Mouse (Mus musculus) liver, embryonic 14.5 days (tissue): ENCODE measurements around the gene Ebf1. TPM values are rescaled to one million over a fixed set of nuclear protein-coding genes. Genes with fewer than 3 reads are reported as not detected.

Experiments
- ATAC-seq: fragments of 200-750 bp; cut with Nextera tagmentation; 2 replicates; pipeline ENCODE4 v1.8.0; 2017; ENCODE audit warnings: moderate number of reproducible peaks, mild to moderate bottlenecking, moderate library complexity; ENCODE audit not compliant: insufficient read depth
- DNase-seq, 3 experiments: peaks; one replicate each; pipeline ENCODE4 v3.0.0-alpha.2; 2012 to 2013; ENCODE audit warnings: low read depth in 3 of 3, low spot score in 3 of 3
- H3K27ac ChIP-seq: fragments of 300-500 bp; sonication (generic); 2 replicates; pipeline ENCODE4 v1.5.1; 2014; ENCODE audit warnings: moderate library complexity, mild to moderate bottlenecking, control low read depth, inconsistent platforms
- H3K27me3 ChIP-seq: fragments of 300-500 bp; sonication (generic); 2 replicates; pipeline ENCODE4 v1.6.1; 2014; ENCODE audit warnings: mild to moderate bottlenecking, low read length, moderate library complexity; ENCODE audit not compliant: control insufficient read depth, insufficient read depth
- H3K36me3 ChIP-seq: fragments of 300-500 bp; sonication (generic); replicated peaks from 2 replicates; pipeline ENCODE4 v1.6.1; 2014; ENCODE audit warnings: low read depth; ENCODE audit not compliant: control insufficient read depth, insufficient read depth
- H3K4me1 ChIP-seq, 2 experiments: fragments of 200-500 bp in 1 of 2; fragments of 300-500 bp in 1 of 2; sonication (generic) in 1 of 2; replicated peaks; 2 replicates each; pipeline ENCODE4 v1.6.1; 2012 to 2014; ENCODE audit warnings: antibody characterized with exemption in 1 of 2, inconsistent platforms in 1 of 2, low read length in 1 of 2; ENCODE audit not compliant: control insufficient read depth in 2 of 2, insufficient read depth in 2 of 2
- H3K4me2 ChIP-seq: fragments of 300-500 bp; sonication (generic); 2 replicates; pipeline ENCODE4 v1.6.1; 2014; ENCODE audit warnings: low read depth, mild to moderate bottlenecking, control low read depth, moderate library complexity
- H3K4me3 ChIP-seq, 2 experiments: fragments of 200-500 bp in 1 of 2; fragments of 300-500 bp in 1 of 2; sonication (generic) in 1 of 2; 2 replicates each; pipeline ENCODE4 v1.5.1; 2012 to 2014; ENCODE audit warnings: low read depth in 2 of 2, low read length in 2 of 2, mild to moderate bottlenecking in 2 of 2, control low read depth in 1 of 2, inconsistent platforms in 1 of 2, moderate library complexity in 1 of 2; ENCODE audit not compliant: insufficient read depth in 1 of 2
- H3K9ac ChIP-seq: fragments of 300-500 bp; sonication (generic); replicated peaks from 2 replicates; pipeline ENCODE4 v1.6.1; 2014; ENCODE audit warnings: mild to moderate bottlenecking, control low read depth, moderate library complexity
- H3K9me3 ChIP-seq: fragments of 300-500 bp; sonication (generic); 2 replicates; pipeline ENCODE4 v1.6.1; 2016; ENCODE audit warnings: low read length, mixed read lengths; ENCODE audit not compliant: control insufficient read depth
- CTCF ChIP-seq: IDR thresholded peaks from 2 replicates; pipeline ENCODE4 v1.5.1; 2016; ENCODE audit warnings: antibody characterized with exemption, low read depth, control low read depth
- EP300 ChIP-seq: IDR thresholded peaks from 2 replicates; pipeline ENCODE4 v1.6.1; 2016; ENCODE audit warnings: antibody characterized with exemption, low read depth
- WGBS: fragments of 180-500 bp; shearing (Covaris S2); extraction: QIAGEN DNeasy Blood & Tissue Kit; methylation state at CpG from one replicate; pipeline ENCODE4 v1.1.7; 2014; ENCODE audit not compliant: insufficient replicate concordance; 5-methylcytosine and 5-hydroxymethylcytosine counted together
- polyA plus RNA-seq, 2 experiments: library from polyadenylated mRNA; depleted of rRNA in 1 of 2; stranded (reverse) in 1 of 2; unstranded in 1 of 2; fragments of >200 nt; fragmentation: Nextera tagmentation in 1 of 2; extraction: Ambion mirVana in 1 of 2; gene quantifications; 2 replicates each; pipeline versions ENCODE4 v1.2.1 to v1.2.3; 2012 to 2014

The Ebf1 gene
- polyA plus RNA-seq, 2 experiments: 0.20 to 0.34 TPM

DNA sequence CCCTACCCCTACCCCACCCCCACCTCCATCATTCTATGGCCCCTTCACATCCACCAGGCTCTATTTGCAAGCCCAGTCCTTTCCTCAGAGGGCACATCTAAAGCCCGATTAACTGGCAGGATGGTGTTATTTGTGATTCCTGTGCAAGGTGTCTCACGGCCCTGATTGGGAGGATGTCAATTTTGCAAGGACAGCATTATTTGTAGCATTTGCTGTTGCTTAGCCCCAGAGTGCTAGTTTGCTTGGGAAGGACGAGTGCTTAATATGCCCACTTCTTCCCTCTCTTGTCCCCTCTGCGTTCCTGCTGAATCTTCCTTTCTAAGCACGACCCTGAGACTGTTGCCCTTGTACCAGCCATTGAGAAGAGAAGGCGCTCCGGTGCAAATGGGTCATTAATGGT, 337.2 kb downstream of the Ebf1 start:
- WGBS: 61% methylated on average over 7 of the region's 7 CpGs
- ATAC-seq (no peak), DNase-seq (no peak)
- TF ChIP-seq CTCF (no peak), EP300 (no peak)
- Histone ChIP-seq H3K4me3 (no peak overlapping the region), H3K4me2 (no peak overlapping the region), H3K36me3 (no peaks in the 10 kb centered on the region), H3K27me3 (no peaks in the 10 kb centered on the region), H3K9ac (no peak overlapping the region), H3K9me3 (no peaks in the 10 kb centered on the region), H3K27ac (no peak overlapping the region), H3K4me1 (no peaks in the 10 kb centered on the region)

DNA sequence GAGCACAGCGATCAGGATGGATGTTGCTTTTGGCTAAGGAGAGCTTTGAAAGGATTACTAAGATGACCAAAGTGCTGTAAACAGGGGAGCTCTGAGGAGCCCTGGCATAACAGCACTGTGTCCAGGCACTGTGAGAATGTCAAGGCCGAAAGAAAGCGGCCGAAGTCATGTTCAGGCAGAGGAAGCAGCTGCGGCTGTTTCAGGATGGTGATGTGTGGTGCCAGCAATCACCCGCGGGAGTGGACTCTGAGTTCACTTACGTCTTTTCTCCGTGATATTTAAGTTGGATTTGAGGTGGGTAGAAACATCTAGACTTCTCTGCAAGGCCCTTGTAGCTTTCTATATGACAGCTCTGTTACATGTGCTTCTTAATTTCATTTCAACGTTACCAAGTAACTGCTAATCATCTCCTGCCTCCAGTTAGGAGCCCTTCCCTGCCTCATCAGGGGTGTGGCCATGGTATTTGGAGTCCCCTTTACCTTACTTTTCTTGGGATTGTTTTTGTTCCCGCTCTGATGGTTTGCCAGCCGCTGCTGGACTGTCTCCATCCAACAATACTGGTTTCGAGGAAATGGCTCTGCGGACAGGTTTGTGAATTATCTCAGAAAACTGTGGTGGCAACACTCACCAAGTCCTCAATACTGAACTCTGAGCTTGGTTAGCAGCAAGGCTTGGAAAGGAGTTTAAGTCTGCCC, 345.8 kb downstream of the Ebf1 start:
- no peak overlapping the region for H3K27ac ChIP-seq
- no peak for TF ChIP-seq CTCF
- TF ChIP-seq EP300: no peak
- H3K4me1 ChIP-seq: no peaks in the 10 kb centered on the region
- no peak overlapping the region for H3K9ac ChIP-seq
- H3K4me2 ChIP-seq: no peak overlapping the region
- no peak for DNase-seq
- H3K4me3 ChIP-seq: no peak overlapping the region
- H3K9me3 ChIP-seq: no peaks in the 10 kb centered on the region
- H3K36me3 ChIP-seq: no peaks in the 10 kb centered on the region
- no peaks in the 10 kb centered on the region for H3K27me3 ChIP-seq
- WGBS: 66% methylated on average over 14 of the region's 14 CpGs
- ATAC-seq: no peak

DNA sequence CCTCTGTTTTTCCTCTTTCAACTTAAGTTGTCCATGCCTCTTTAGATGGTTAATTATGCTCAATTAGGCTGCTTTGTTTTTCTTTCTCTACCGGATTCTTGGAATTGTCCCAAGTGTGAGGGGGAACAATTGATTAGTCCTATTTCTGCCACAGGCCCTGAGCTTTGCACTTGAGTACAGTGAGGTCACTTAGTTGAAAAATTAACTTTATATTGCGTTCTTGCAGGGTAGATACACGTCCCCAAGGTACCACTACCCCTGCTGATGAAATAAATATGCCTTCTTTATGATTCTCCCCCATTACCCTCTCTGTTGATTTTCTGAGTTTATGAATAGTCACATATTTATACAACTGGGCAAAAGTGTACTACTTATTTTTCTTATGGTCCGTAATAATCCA, 351.9 kb downstream of the Ebf1 start:
- Histone ChIP-seq H3K4me2 (no peak overlapping the region), H3K36me3 (no peaks in the 10 kb centered on the region), H3K27me3 (no peaks in the 10 kb centered on the region), H3K9ac (no peak overlapping the region), H3K4me3 (no peak overlapping the region), H3K9me3 (no peaks in the 10 kb centered on the region), H3K4me1 (no peaks in the 10 kb centered on the region), H3K27ac (no peak overlapping the region)
- DNase-seq (no peak), ATAC-seq (no peak)
- 46% methylated on average over 4 of the region's 4 CpGs for WGBS
- TF ChIP-seq EP300 (no peak), CTCF (no peak)

DNA sequence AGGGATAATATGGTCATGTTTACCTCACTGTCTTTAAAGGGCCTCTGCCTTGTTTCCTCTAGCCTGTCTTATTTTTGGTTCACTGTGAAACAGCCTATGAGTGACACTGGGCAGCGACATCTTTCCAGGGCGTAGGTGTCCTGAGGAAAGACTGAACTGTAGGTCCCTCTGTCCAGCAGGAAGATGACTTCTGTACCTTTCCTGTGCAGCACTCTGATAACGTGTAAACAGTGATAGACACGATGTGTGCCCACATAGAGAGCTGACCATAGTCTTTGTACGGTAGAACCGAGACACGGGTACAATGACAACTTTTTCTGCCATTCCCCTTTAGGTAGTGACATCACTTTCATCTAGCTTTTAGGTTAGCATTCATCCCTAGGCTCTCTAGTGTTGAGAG, 357.2 kb downstream of the Ebf1 start:
- TF ChIP-seq CTCF: no peak
- TF ChIP-seq EP300: no peak
- H3K27me3 ChIP-seq: no peaks in the 10 kb centered on the region
- 57% methylated on average over 7 of the region's 7 CpGs for WGBS
- H3K4me2 ChIP-seq: no peak overlapping the region
- no peak overlapping the region for H3K27ac ChIP-seq
- no peaks in the 10 kb centered on the region for H3K36me3 ChIP-seq
- ATAC-seq (no peak), DNase-seq (no peak)
- no peaks in the 10 kb centered on the region for H3K9me3 ChIP-seq
- H3K4me1 ChIP-seq: no peaks in the 10 kb centered on the region
- no peak overlapping the region for H3K4me3 ChIP-seq
- H3K9ac ChIP-seq: no peak overlapping the region

DNA sequence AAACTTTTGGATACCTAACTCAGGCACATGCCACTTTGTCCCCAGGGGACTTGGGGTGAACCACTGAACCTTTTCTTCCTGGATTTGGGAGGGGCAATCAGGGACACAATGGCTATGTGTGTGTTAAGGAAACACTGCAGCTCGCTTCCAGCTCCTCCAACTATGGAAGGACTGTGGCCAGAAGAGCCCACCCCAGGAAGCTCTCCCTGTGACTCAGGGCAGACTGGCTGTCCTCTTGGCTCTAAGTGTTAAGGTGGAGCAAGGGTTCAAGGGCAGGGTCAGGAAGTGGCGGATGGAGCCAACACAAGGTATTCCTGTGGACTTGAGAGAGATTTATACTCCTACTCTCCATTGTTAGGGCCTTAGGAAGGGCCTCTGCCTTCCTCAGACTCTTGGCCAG, 358.0 kb downstream of the Ebf1 start:
- Histone ChIP-seq H3K9me3 (no peaks in the 10 kb centered on the region), H3K36me3 (no peaks in the 10 kb centered on the region), H3K27me3 (no peaks in the 10 kb centered on the region), H3K4me3 (no peak overlapping the region), H3K9ac (no peak overlapping the region), H3K4me2 (no peak overlapping the region), H3K4me1 (no peaks in the 10 kb centered on the region), H3K27ac (no peak overlapping the region)
- TF ChIP-seq CTCF (no peak), EP300 (no peak)
- DNase-seq: no peak
- WGBS: 39% methylated on average over 2 of the region's 2 CpGs
- no peak for ATAC-seq
